Mouse (Mus musculus): ENCODE measurements around the gene Col4a2. TPM values are rescaled to one million over a fixed set of nuclear protein-coding genes. Genes with fewer than 3 reads are reported as not detected.

Gene Col4a2
- polyA plus RNA-seq, 1 experiment, result 36.0 TPM

DNA sequence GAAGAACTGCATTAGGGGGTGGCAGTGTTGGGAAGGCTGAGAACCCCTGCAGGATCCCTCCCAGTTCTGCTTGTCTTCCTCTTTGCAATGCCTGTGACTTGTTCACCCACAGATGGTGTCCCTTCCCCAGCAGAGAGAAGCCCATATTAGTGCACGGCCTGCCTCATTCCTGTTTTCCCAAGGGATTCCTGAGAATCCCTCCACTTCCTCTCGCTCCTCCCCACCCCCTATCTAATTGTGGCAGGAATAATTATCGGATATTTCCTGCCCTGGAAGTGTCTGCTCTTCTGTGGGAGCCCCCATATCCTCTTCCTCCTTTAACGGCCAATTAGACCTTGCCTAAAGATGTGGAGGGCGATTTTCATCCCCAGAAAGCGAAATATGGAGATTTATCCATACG, 67.0 kb downstream of the Col4a2 start:
- DNase-seq (ENCODE audit: low read depth in 1 of 2, low spot score in 2 of 2), result no peak
- no peaks in the 10 kb centered on the region for H3K27me3 ChIP-seq (ENCODE audit: control insufficient read depth, insufficient read depth, low read length)
- no peak for TF ChIP-seq CTCF (IDR thresholded peaks at IDR 0.05; ENCODE audit: extremely low read depth, insufficient read depth, insufficient read length, insufficient replicate concordance)
- no peak for TF ChIP-seq POLR2A (IDR thresholded peaks at IDR 0.05; ENCODE audit: low read depth, low read length)

DNA sequence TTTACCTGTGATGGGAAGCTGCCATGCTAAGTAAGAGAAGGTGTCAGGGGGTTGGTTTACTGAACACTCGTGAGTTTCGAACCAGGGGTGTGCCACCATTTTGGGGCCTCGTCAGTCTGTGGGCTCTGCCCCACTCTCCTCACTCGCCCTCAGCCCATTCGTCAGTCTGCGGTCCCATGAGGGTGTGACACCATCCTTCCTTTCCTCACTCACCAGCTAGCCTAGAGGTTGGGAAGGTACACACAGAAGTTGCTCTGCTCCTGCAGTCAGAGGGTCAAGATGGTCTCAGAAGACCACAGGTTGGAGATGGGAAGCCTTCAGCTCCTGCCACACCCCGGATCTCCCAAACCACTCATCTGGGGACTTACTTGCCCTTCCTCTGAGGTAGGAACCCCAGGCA, 68.9 kb downstream of the Col4a2 start:
- no peaks in the 10 kb centered on the region for H3K36me3 ChIP-seq (ENCODE audit: control insufficient read depth, insufficient read depth, low read length)
- H3K4me3 ChIP-seq (ENCODE audit: extremely low read depth, insufficient read depth, insufficient read length), result no peak overlapping the region
- no peaks in the 10 kb centered on the region for H3K4me1 ChIP-seq (ENCODE audit: control insufficient read depth, insufficient read depth, insufficient read length)
- DNase-seq (ENCODE audit: low read depth in 1 of 2, low spot score in 2 of 2), result no peak
- WGBS, result 93% methylated on average over 7 of the region's 7 CpGs
- H3K27me3 ChIP-seq (ENCODE audit: control insufficient read depth, insufficient read depth, low read length), result no peaks in the 10 kb centered on the region
- no peak for TF ChIP-seq POLR2A (IDR thresholded peaks at IDR 0.05; ENCODE audit: low read depth, low read length)
- no peak for TF ChIP-seq CTCF (IDR thresholded peaks at IDR 0.05; ENCODE audit: extremely low read depth, insufficient read depth, insufficient read length, insufficient replicate concordance)
- H3K27ac ChIP-seq (ENCODE audit: insufficient read depth, low read length), result no peak overlapping the region

More for the DNA sequence above, 67.0 kb downstream of the Col4a2 start:
- WGBS, result 78% methylated on average over 7 of the region's 7 CpGs
- H3K27ac ChIP-seq (ENCODE audit: insufficient read depth, low read length), result no peak overlapping the region
- H3K4me3 ChIP-seq (ENCODE audit: extremely low read depth, insufficient read depth, insufficient read length), result no peak overlapping the region
- no peaks in the 10 kb centered on the region for H3K36me3 ChIP-seq (ENCODE audit: control insufficient read depth, insufficient read depth, low read length)
- no peaks in the 10 kb centered on the region for H3K4me1 ChIP-seq (ENCODE audit: control insufficient read depth, insufficient read depth, insufficient read length)

- no peaks in the 10 kb centered on the region for H3K36me3 ChIP-seq (ENCODE audit: control insufficient read depth, insufficient read depth, low read length)
- DNase-seq (ENCODE audit: low read depth in 1 of 2, low spot score in 2 of 2), result no peak
- TF ChIP-seq POLR2A (IDR thresholded peaks at IDR 0.05; ENCODE audit: low read depth, low read length) (no peak), CTCF (IDR thresholded peaks at IDR 0.05; ENCODE audit: extremely low read depth, insufficient read depth, insufficient read length, insufficient replicate concordance) (no peak)
- no peak overlapping the region; the same call in 1 of the 2 replicates for H3K27ac ChIP-seq (ENCODE audit: insufficient read depth, low read length)
- no peaks in the 10 kb centered on the region for H3K27me3 ChIP-seq (ENCODE audit: control insufficient read depth, insufficient read depth, low read length)
- H3K4me1 ChIP-seq (ENCODE audit: control insufficient read depth, insufficient read depth, insufficient read length), result no peaks in the 10 kb centered on the region
- no peak overlapping the region for H3K4me3 ChIP-seq (ENCODE audit: extremely low read depth, insufficient read depth, insufficient read length)
- WGBS, result 85% methylated on average over 19 of the region's 19 CpGs
These were observed 69.6 kb downstream of the Col4a2 start for GRCm38 (mm10) chr8:11382059-11382810.

GRCm38 (mm10) chr8:11382933-11383332, 70.3 kb downstream of the Col4a2 start:
- Histone ChIP-seq H3K27me3 (ENCODE audit: control insufficient read depth, insufficient read depth, low read length) (no peaks in the 10 kb centered on the region), H3K4me3 (ENCODE audit: extremely low read depth, insufficient read depth, insufficient read length) (no peak overlapping the region), H3K27ac (ENCODE audit: insufficient read depth, low read length) (no peak overlapping the region; the same call in 1 of the 2 replicates), H3K36me3 (ENCODE audit: control insufficient read depth, insufficient read depth, low read length) (no peaks in the 10 kb centered on the region), H3K4me1 (ENCODE audit: control insufficient read depth, insufficient read depth, insufficient read length) (no peaks in the 10 kb centered on the region)
- no peak for DNase-seq (ENCODE audit: low read depth in 1 of 2, low spot score in 2 of 2)
- 86% methylated on average over 3 of the region's 3 CpGs for WGBS
- TF ChIP-seq POLR2A (IDR thresholded peaks at IDR 0.05; ENCODE audit: low read depth, low read length) (no peak), CTCF (IDR thresholded peaks at IDR 0.05; ENCODE audit: extremely low read depth, insufficient read depth, insufficient read length, insufficient replicate concordance) (no peak)

DNA sequence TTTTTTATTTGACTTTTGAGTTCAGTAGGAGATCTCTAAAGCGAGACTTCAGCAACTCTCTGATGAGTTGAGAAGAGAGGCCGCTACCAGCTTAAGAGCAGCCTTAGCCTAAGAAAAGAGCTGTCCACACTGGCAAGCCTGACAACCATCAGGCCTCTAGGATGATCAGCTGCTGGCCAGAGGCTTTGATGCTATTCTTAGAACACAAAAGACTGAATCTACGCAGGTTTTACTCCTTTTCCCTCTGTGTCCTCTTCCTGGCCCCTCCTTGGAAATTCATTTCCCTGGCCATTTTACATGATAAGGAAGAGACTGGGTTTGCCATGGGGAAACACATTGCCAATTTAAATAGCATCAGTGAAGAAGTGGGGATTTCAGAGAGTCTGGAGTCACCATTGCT, 70.8 kb downstream of the Col4a2 start:
- Histone ChIP-seq H3K4me1 (ENCODE audit: control insufficient read depth, insufficient read depth, insufficient read length) (no peaks in the 10 kb centered on the region), H3K27me3 (ENCODE audit: control insufficient read depth, insufficient read depth, low read length) (no peaks in the 10 kb centered on the region), H3K4me3 (ENCODE audit: extremely low read depth, insufficient read depth, insufficient read length) (no peak overlapping the region), H3K27ac (ENCODE audit: insufficient read depth, low read length) (no peak overlapping the region), H3K36me3 (ENCODE audit: control insufficient read depth, insufficient read depth, low read length) (no peaks in the 10 kb centered on the region)
- WGBS, result 87% methylated on average over 3 of the region's 3 CpGs
- no peak for DNase-seq (ENCODE audit: low read depth in 1 of 2, low spot score in 2 of 2)
- TF ChIP-seq POLR2A (IDR thresholded peaks at IDR 0.05; ENCODE audit: low read depth, low read length) (no peak), CTCF (IDR thresholded peaks at IDR 0.05; ENCODE audit: extremely low read depth, insufficient read depth, insufficient read length, insufficient replicate concordance) (no peak)

DNA sequence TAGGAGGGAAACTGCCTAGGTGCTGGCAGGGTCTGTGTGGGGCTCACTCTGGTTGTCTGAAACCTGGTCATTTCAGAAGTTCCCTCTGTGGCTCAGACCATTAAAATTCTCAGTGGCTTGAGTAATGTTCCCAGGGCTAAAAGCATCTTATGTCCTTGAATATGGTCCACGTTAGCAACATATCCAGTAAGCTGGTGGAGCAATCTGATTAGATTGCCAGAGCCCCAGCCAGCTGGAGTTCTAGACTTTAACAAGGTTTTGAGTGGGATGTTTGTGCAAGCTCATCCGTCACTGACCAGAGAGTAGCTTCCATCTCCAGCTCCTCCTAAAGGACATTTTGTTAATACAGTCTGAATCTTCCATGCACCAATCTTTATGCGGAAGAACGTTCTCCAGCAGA, 72.2 kb downstream of the Col4a2 start:
- Histone ChIP-seq H3K4me1 (ENCODE audit: control insufficient read depth, insufficient read depth, insufficient read length) (no peaks in the 10 kb centered on the region), H3K27ac (ENCODE audit: insufficient read depth, low read length) (no peak overlapping the region), H3K4me3 (ENCODE audit: extremely low read depth, insufficient read depth, insufficient read length) (no peak overlapping the region), H3K36me3 (ENCODE audit: control insufficient read depth, insufficient read depth, low read length) (no peaks in the 10 kb centered on the region), H3K27me3 (ENCODE audit: control insufficient read depth, insufficient read depth, low read length) (no peaks in the 10 kb centered on the region)
- DNase-seq (ENCODE audit: low read depth in 1 of 2, low spot score in 2 of 2), result no peak
- 93% methylated on average over 4 of the region's 4 CpGs for WGBS
- TF ChIP-seq POLR2A (IDR thresholded peaks at IDR 0.05; ENCODE audit: low read depth, low read length) (no peak), CTCF (IDR thresholded peaks at IDR 0.05; ENCODE audit: extremely low read depth, insufficient read depth, insufficient read length, insufficient replicate concordance) (no peak)

GRCm38 (mm10) chr8:11385272-11385905, 72.8 kb downstream of the Col4a2 start:
- 81% methylated on average over 9 of the region's 9 CpGs for WGBS

More at GRCm38 (mm10) chr8:11385272-11385905, 72.8 kb downstream of the Col4a2 start:
- Histone ChIP-seq H3K4me1 (ENCODE audit: control insufficient read depth, insufficient read depth, insufficient read length) (no peaks in the 10 kb centered on the region), H3K27ac (ENCODE audit: insufficient read depth, low read length) (0 out of 2 replicates have a peak overlapping the region, but pooled peaks have one; percentile 28), H3K36me3 (ENCODE audit: control insufficient read depth, insufficient read depth, low read length) (no peaks in the 10 kb centered on the region), H3K27me3 (ENCODE audit: control insufficient read depth, insufficient read depth, low read length) (no peaks in the 10 kb centered on the region), H3K4me3 (ENCODE audit: extremely low read depth, insufficient read depth, insufficient read length) (no peak overlapping the region)
- no peak for DNase-seq (ENCODE audit: low read depth in 1 of 2, low spot score in 2 of 2)
- no peak for TF ChIP-seq POLR2A (IDR thresholded peaks at IDR 0.05; ENCODE audit: low read depth, low read length)
